Mouse (Mus musculus): ENCODE measurements around the gene Garem2. TPM values are rescaled to one million over a fixed set of nuclear protein-coding genes. Genes with fewer than 3 reads are reported as not detected.
A peak's percentile ranks its signal among the peaks of the same experiment; 100 is the strongest.
"Not testable (repeated sequence)": the region's sequence is repeated elsewhere in the genome, so short reads cannot be mapped to it uniquely, and the experiment has no call there.

Garem2 gene
- 0.10 TPM in 1 of 2 replicates, not detected in the other for polyA plus RNA-seq (2012; rRNA removed)

GRCm38 (mm10) chr5:30104841-30105667 is at the start of gene Garem2:
Gene Garem2 (plus strand): TSS chr5:30105161.
- DNase-seq (ENCODE audit: low spot score) = peak; percentile 21

- DNase-seq (ENCODE audit: low spot score) = no peak
Measured at GRCm38 (mm10) chr5:30058216-30058731, 46.7 kb upstream of the Garem2 start.

- DNase-seq (ENCODE audit: low spot score) = not testable (repeated sequence)
Measured at GRCm38 (mm10) chr5:30059607-30060006, 45.4 kb upstream of the Garem2 start.

DNA sequence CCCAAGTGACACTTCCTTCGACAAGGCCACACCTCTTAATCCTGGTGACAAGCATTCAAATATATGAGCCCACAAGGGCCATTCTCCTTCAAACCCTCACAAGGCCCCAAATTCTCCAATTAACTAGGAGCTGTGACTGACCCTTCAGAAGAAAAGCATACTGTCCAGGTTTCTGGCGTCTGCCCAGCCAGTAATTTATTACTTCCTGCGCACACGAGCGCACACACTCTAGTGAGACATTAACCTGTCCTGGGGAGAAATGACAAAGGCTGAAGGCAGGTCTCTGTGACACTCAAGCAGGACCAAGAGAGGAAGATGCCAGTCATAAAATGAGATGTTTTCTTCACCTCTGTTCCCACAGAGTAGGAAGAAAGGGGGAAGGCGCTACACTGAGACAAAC is 37.2 kb upstream of the Garem2 start:
- DNase-seq (ENCODE audit: low spot score) = no peak

GRCm38 (mm10) chr5:30071677-30072076 is 33.3 kb upstream of the Garem2 start:
- DNase-seq (ENCODE audit: low spot score) = no peak

- no peak for DNase-seq (ENCODE audit: low spot score)
Measured at GRCm38 (mm10) chr5:30072377-30072776, 32.6 kb upstream of the Garem2 start.

GRCm38 (mm10) chr5:30072825-30073821 is 31.8 kb upstream of the Garem2 start, which contains the start of gene Tyms:
Gene Tyms (minus strand): TSS chr5:30073617.
- DNase-seq (ENCODE audit: low spot score) = peak; percentile 47

DNA sequence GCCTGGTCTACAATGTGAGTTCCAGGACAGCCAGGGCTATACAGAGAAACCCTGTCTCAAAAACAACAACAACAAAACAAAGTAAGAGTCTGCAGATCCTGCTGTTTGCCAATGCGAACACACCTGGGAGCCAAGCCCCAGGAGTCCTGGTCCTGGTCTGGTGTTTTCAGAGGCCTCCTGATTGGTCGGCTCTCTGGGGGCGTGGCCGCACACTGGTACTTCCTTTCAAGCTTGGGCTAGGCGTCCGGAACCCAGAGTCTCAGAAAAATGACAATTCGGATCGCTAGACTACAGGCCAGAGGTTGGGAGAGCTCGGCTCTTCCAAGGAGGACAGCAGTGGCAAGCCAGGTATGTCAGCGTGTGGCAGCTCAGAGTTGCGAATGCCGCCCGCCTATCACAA is 12.3 kb upstream of the Garem2 start:
- DNase-seq (ENCODE audit: low spot score) = peak; percentile 12

DNA sequence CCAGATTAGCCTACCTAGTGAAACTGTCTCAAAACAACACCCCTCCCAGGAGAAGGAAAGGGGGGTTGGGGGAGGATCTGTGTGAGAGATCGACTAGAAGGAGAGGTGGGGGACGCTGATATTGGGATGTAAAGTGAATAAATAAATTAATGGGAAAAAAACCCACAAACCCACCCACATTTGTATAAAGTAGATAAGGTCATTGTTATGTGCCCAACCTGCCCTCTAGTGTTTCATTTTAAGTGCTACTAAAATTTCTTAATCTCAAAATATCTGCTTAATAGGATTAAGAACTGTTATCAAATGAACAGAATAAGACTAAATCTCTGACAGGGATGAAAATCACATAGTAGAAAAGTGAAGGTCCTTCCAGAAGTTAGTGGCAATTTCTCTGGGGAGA is 10.6 kb upstream of the Garem2 start:
- no peak for DNase-seq (ENCODE audit: low spot score)

DNA sequence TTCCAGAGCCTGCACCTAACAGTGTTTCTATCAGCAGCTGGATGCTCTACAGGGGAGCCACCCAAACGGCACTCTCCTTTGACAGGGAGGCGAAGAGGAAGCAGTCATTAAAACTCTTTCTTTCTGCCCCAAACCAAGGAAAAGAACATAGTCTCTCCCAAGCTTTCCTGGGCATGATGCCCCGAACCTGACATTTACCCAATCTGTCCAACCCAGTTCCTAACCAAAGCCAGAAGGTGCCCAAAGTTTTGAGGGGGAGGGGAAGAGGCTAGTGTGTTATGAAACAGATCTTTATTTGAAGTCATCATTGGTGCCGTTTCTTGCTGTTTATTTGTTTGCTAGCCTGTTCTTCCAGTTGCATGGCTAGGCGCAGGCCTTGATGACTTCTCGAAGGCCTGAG is 9.2 kb upstream of the Garem2 start:
- no peak for DNase-seq (ENCODE audit: low spot score)

- no peak for DNase-seq (ENCODE audit: low spot score)
Measured at GRCm38 (mm10) chr5:30098260-30098659, 6.7 kb upstream of the Garem2 start.

DNA sequence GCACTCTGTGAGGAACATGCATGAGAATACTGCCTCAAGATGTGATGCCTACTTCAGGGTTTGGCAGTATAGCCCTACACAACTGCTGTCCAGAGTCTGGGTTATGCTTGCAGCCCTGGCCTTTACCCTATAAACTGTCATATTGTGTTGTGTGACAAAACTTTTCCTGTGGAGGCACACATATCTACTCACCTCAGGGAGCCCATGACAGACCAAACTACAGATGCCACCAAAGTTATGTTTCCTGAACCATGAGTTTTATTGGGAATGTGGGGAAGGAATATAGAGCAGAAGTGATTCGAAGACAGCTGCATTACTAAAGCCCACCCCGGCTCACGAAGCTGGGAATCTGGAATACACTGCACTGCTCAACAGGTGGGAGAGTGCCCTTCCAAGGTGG is 1.6 kb upstream of the Garem2 start:
- DNase-seq (ENCODE audit: low spot score) = no peak

GRCm38 (mm10) chr5:30104339-30104738 is 622 bp upstream of the Garem2 start:
- peak; percentile 16 for DNase-seq (ENCODE audit: low spot score)

DNA sequence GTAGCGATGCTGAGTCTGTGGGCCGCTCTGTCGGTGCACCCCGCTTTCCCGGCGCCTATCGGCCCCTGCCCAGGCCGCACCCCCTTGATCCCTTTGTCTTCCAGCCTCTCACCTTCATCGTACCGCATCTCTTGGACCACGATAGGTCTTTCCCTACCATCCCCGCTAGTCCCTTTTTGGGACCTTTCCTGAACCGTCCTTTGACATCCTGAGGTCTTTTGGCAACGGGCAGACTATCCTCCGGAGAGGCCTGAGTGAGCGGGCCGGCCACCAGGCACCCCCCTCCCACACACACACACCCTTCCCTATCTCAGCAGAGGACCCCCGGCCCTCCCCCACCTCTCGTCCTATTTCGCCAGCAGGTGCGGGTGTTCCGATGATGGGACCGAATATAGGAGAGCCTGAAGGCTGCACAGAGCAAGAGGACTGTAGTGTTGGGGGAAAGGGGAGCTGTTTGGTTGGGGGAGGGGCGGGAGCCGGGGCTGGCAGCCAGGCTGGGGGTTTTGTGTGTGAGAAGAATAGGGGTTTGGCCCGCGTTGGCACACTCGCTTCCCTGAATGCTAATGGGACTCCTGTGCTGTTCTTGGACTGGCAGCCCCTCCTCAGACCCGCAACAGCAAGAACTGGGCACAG is 823 bp downstream of the Garem2 start, which contains the start of gene 3110082J24Rik:
TSS of gene 3110082J24Rik (minus strand) at position 419 of the 633 bp plus-strand sequence.
- peak; percentile 15 for DNase-seq (ENCODE audit: low spot score)

DNA sequence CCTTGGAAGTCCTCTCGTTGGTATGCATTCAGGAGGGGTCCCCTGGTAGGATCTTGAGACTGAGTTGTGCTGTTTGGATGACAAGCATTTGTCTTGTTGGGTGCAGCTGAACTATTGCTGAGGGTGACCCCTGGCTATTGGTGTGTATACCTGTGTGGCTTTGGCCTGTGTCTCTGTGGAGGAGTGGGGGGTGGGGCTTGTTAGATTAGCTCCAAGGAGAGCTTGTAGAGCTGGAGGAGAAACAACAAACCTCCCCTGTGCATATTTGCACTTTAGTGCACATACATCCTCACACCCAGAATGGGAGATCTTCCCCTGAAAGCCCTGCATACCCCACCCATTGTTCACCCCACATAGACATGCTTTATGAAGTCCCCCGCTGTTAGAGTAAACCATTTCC is 1.8 kb downstream of the Garem2 start:
- DNase-seq (ENCODE audit: low spot score) = peak; percentile 8

DNA sequence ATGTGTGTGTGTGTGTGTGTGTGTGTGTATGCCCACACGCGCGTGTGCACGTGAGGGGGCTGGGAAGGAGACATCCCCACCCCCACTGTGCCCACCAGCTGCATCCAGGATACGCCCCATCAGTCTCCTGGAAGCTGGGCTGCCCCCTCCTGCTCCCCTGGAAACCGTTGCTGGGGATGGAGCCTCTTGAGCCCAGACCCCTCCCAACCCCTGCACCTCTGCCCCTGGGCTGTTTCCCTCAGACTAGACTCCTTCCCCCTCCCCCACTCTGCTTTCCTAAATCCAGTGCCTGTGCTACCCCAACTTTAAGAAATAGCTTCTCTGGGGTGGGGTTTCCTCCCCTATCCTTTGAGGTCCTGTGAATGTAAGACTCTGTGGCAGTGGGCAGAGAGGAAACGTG is 2.2 kb downstream of the Garem2 start:
- DNase-seq (ENCODE audit: low spot score) = no peak

DNA sequence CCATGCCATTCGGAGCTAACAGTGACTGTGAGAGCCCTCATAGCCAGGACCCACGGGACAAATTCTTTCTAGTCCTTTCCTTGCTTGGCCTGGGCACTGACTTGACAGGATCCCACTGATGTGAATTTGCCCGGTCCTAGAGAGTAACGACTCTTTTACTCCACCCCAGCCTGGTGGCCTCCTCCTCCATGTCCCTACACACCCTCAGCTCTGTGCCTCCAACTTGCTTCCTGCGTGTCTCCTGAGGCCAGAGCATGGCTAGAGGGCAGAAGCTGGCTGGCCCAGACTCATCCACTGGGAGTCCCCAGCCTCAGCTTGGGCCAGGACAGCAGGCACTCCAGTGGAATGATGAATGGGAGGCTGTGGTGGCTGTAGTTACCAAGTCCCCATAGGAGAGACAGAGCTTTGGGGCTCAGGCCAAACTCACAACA is 2.7 kb downstream of the Garem2 start:
- peak; percentile 11 for DNase-seq (ENCODE audit: low spot score)

- DNase-seq (ENCODE audit: low spot score) = peak; percentile 10
Measured at GRCm38 (mm10) chr5:30108233-30108632, 3.3 kb downstream of the Garem2 start.

- no peak for DNase-seq (ENCODE audit: low spot score)
Measured at GRCm38 (mm10) chr5:30109899-30110298, 4.9 kb downstream of the Garem2 start.

DNA sequence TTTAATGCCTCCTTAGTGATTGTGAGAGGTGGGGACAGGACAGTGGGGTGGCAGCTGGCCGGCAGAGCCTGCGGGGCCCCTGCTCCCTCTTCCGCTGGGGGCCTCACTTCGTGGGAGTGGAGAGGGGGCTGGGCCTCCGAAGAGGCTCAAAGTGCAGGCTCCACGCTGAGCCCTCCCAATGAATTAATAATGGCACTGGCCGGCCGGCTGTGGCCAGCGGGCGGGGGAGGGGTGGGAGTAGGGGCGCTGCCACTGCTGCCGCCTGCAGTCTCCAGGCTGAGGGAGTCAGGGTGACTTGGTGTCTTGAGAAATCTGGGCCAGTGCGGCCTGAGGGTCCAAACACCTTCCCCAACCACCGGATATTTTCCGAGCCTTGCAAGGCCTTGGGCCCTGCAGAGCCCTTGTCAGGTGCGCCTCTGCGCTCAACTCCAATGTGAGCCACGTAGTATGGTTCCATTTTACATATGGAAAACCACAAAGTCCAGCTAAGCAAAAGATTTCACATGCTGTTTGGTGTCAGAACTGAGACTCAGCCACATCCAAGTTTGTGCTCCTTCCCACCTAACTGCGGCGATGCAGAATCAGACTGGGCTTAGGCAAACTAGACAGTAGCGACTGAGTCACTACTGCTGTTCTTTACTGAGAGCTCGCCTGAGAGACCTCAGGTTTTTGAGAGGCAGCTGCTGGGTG is 5.6 kb downstream of the Garem2 start:
- no peak for DNase-seq (ENCODE audit: low spot score)

GRCm38 (mm10) chr5:30111126-30111525 is 6.2 kb downstream of the Garem2 start:
- no peak for DNase-seq (ENCODE audit: low spot score)

All from urinary bladder, adult 2 months (tissue).